Mouse (Mus musculus) embryonic facial prominence, embryonic 11.5 days (tissue): Measurements from ENCODE around the gene Dnajc12. TPM values are rescaled to one million over a fixed set of nuclear protein-coding genes. Genes with fewer than 3 reads are reported as not detected.
"Not testable (repeated sequence)": the region's sequence is repeated elsewhere in the genome, so short reads cannot be mapped to it uniquely, and the experiment has no call there.

Experiments
- ATAC-seq: fragments of 200-750 bp; cut with Nextera tagmentation; replicated peaks from 2 replicates; pipeline ENCODE4 v1.8.0; 2017; ENCODE audit warnings: low read depth; ENCODE audit not compliant: insufficient number of reproducible peaks, low FRiP score, low TSS enrichment
- DNase-seq: peaks from one replicate; pipeline ENCODE4 v3.0.0-alpha.2; 2015; ENCODE audit warnings: low spot score
- H3K27ac ChIP-seq: fragments of 300-500 bp; sonication (generic); replicated peaks from 2 replicates; pipeline ENCODE4 v1.5.1; 2014; ENCODE audit warnings: mild to moderate bottlenecking, low read depth, low read length, control low read depth
- H3K27me3 ChIP-seq: fragments of 300-500 bp; sonication (generic); 2 replicates; pipeline ENCODE4 v1.6.1; 2014; ENCODE audit warnings: mild to moderate bottlenecking, low read length, moderate library complexity, mixed read lengths; ENCODE audit not compliant: control insufficient read depth, insufficient read depth
- H3K36me3 ChIP-seq: fragments of 300-500 bp; sonication (generic); replicated peaks from 2 replicates; pipeline ENCODE4 v1.6.1; 2014; ENCODE audit warnings: low read depth, mild to moderate bottlenecking, low read length, moderate library complexity, mixed read lengths; ENCODE audit not compliant: control insufficient read depth, insufficient read depth
- H3K4me1 ChIP-seq: fragments of 300-500 bp; sonication (generic); 2 replicates; pipeline ENCODE4 v1.6.1; 2014; ENCODE audit warnings: low read length, mixed read lengths; ENCODE audit not compliant: control insufficient read depth, insufficient read depth
- H3K4me2 ChIP-seq: fragments of 300-500 bp; sonication (generic); 2 replicates; pipeline ENCODE4 v1.6.1; 2014; ENCODE audit warnings: low read depth, mild to moderate bottlenecking, control low read depth, low read length, moderate library complexity
- H3K4me3 ChIP-seq: fragments of 300-500 bp; sonication (generic); 2 replicates; pipeline ENCODE4 v1.5.1; 2014; ENCODE audit warnings: low read depth, low read length, control low read depth
- H3K9ac ChIP-seq: fragments of 300-500 bp; sonication (generic); replicated peaks from 2 replicates; pipeline ENCODE4 v1.6.1; 2014; ENCODE audit warnings: mild to moderate bottlenecking, control low read depth, low read length
- H3K9me3 ChIP-seq: fragments of 300-500 bp; sonication (generic); replicated peaks from 2 replicates; pipeline ENCODE4 v1.6.1; 2016; ENCODE audit warnings: mild to moderate bottlenecking, low read length, inconsistent platforms, mixed read lengths; ENCODE audit not compliant: control insufficient read depth
- WGBS: fragments of 180-500 bp; shearing (Covaris S2); extraction: QIAGEN DNeasy Blood & Tissue Kit; methylation state at CpG from one replicate; pipeline ENCODE4 v1.1.7; 2014; 5-methylcytosine and 5-hydroxymethylcytosine counted together
- polyA plus RNA-seq: library from polyadenylated mRNA; unstranded; fragments of >200 nt; fragmentation: Nextera tagmentation; extraction: Ambion mirVana; gene quantifications from 2 replicates; pipeline ENCODE4 v1.2.1, GENCODE M21; 2014

The Dnajc12 gene
- polyA plus RNA-seq, 1 experiment from 2014 or later: 14.5 TPM

- ATAC-seq (no peak), DNase-seq (no peak)
- no peak overlapping the region for H3K27ac ChIP-seq
- no peak overlapping the region for H3K9ac ChIP-seq
- H3K27me3 ChIP-seq: no peaks in the 10 kb centered on the region
- H3K36me3 ChIP-seq: no peaks in the 10 kb centered on the region
- H3K4me2 ChIP-seq: no peak overlapping the region
- H3K4me1 ChIP-seq: no peaks in the 10 kb centered on the region; the same call in 1 of the 2 replicates
- WGBS: 88% methylated on average over 5 of the region's 5 CpGs
- H3K4me3 ChIP-seq: no peak overlapping the region
- no peaks in the 10 kb centered on the region for H3K9me3 ChIP-seq
Observed at GRCm38 (mm10) chr10:63376303-63376702, 5.9 kb upstream of the Dnajc12 start.

- Histone ChIP-seq H3K9me3 (no peaks in the 10 kb centered on the region), H3K27ac (no peak overlapping the region)
- ATAC-seq: no peak
Observed at GRCm38 (mm10) chr10:63377468-63377867, 4.8 kb upstream of the Dnajc12 start.

GRCm38 (mm10) chr10:63378948-63379680 is 3.1 kb upstream of the Dnajc12 start:
- DNase-seq (no peak), ATAC-seq (no peak)
- 70% methylated on average over 6 of the region's 6 CpGs for WGBS

More at GRCm38 (mm10) chr10:63377468-63377867, 4.8 kb upstream of the Dnajc12 start:
- H3K36me3 ChIP-seq: no peaks in the 10 kb centered on the region
- H3K27me3 ChIP-seq: no peaks in the 10 kb centered on the region
- WGBS: 20% methylated on average over 9 of the region's 9 CpGs
- no peak overlapping the region for H3K9ac ChIP-seq
- DNase-seq: peak; percentile 79
- no peaks in the 10 kb centered on the region; the same call in 1 of the 2 replicates for H3K4me1 ChIP-seq
- H3K4me2 ChIP-seq: no peak overlapping the region
- H3K4me3 ChIP-seq: no peak overlapping the region

GRCm38 (mm10) chr10:63381498-63382280 is 554 bp upstream of the Dnajc12 start, which contains the start of gene Sirt1:
Gene Sirt1, minus strand, starts transcription at chr10:63381704.
- Histone ChIP-seq H3K36me3 (no peaks in the 10 kb centered on the region), H3K4me3 (peak within 1 kb of the TSS; percentile 39), H3K4me2 (peak within 1 kb of the TSS; percentile 93), H3K4me1 (no peaks in the 10 kb centered on the region; the same call in 1 of the 2 replicates), H3K27me3 (no peaks in the 10 kb centered on the region), H3K27ac (no peak within 1 kb of the TSS), H3K9me3 (no peaks in the 10 kb centered on the region), H3K9ac (peak within 1 kb of the TSS; percentile 32)
- WGBS: 6% methylated on average over 24 of the region's 24 CpGs
- no peak for DNase-seq
- ATAC-seq: no peak

More at GRCm38 (mm10) chr10:63378948-63379680, 3.1 kb upstream of the Dnajc12 start:
- Histone ChIP-seq H3K4me1 (no peaks in the 10 kb centered on the region; the same call in 1 of the 2 replicates), H3K36me3 (no peaks in the 10 kb centered on the region), H3K27me3 (no peaks in the 10 kb centered on the region), H3K4me2 (no peak overlapping the region), H3K9ac (no peak overlapping the region), H3K9me3 (no peaks in the 10 kb centered on the region), H3K27ac (no peak overlapping the region), H3K4me3 (no peak overlapping the region)

GRCm38 (mm10) chr10:63385897-63386296 is 3.7 kb downstream of the Dnajc12 start:
- WGBS: 30% methylated on average over 5 of the region's 5 CpGs
- not testable (repeated sequence) for H3K27me3 ChIP-seq, H3K36me3 ChIP-seq, H3K27ac ChIP-seq, DNase-seq, H3K9me3 ChIP-seq, ATAC-seq, H3K9ac ChIP-seq, H3K4me1 ChIP-seq
- Histone ChIP-seq H3K4me3 (peak overlapping the region; percentile 57), H3K4me2 (peak overlapping the region; percentile 33)

GRCm38 (mm10) chr10:63386444-63386843 is 4.2 kb downstream of the Dnajc12 start:
- Histone ChIP-seq H3K36me3 (no peaks in the 10 kb centered on the region), H3K27ac (no peak overlapping the region), H3K4me2 (peak overlapping the region; percentile 33), H3K4me1 (no peaks in the 10 kb centered on the region; the same call in 1 of the 2 replicates), H3K4me3 (peak overlapping the region; percentile 57), H3K9ac (peak overlapping the region; percentile 52), H3K27me3 (no peaks in the 10 kb centered on the region), H3K9me3 (no peaks in the 10 kb centered on the region)
- DNase-seq (peak; percentile 82), ATAC-seq (peak; percentile 66)
- 0% methylated on average over 19 of the region's 19 CpGs for WGBS

- no peaks in the 10 kb centered on the region for H3K27me3 ChIP-seq
- WGBS: 3% methylated on average over 10 of the region's 10 CpGs
- DNase-seq (peak; percentile 10), ATAC-seq (no peak)
- H3K36me3 ChIP-seq: no peaks in the 10 kb centered on the region
- no peaks in the 10 kb centered on the region for H3K4me1 ChIP-seq
- H3K27ac ChIP-seq: no peak overlapping the region
- H3K4me3 ChIP-seq: peak overlapping the region; percentile 57
- H3K4me2 ChIP-seq: peak overlapping the region; percentile 33
- H3K9me3 ChIP-seq: no peaks in the 10 kb centered on the region
- H3K9ac ChIP-seq: peak overlapping the region; percentile 52
Observed at GRCm38 (mm10) chr10:63386991-63387390, 4.7 kb downstream of the Dnajc12 start.

- Histone ChIP-seq H3K27me3 (no peaks in the 10 kb centered on the region), H3K9ac (no peak overlapping the region), H3K9me3 (no peaks in the 10 kb centered on the region), H3K4me1 (no peaks in the 10 kb centered on the region), H3K4me3 (no peak overlapping the region), H3K4me2 (no peak overlapping the region), H3K27ac (no peak overlapping the region), H3K36me3 (no peaks in the 10 kb centered on the region)
- ATAC-seq: no peak
- DNase-seq: no peak
- 64% methylated on average over 4 of the region's 4 CpGs for WGBS
Observed at GRCm38 (mm10) chr10:63388948-63389347, 6.7 kb downstream of the Dnajc12 start.
